Mouse (Mus musculus) myocyte (in vitro differentiated cells): ENCODE measurements around the gene Slc25a44. TPM values are rescaled to one million over a fixed set of nuclear protein-coding genes. Genes with fewer than 3 reads are reported as not detected.
A peak's percentile ranks its signal among the peaks of the same experiment; 100 is the strongest.

ENCODE experiments used
- H3K27me3 ChIP-seq: one replicate; pipeline ENCODE4 v1.6.1; 2011; ENCODE audit not compliant: control insufficient read depth, insufficient read depth, insufficient read length
- H3K36me3 ChIP-seq: one replicate; pipeline ENCODE4 v1.6.1; 2011; ENCODE audit not compliant: control insufficient read depth, insufficient read depth
- H3K4me2 ChIP-seq: one replicate; pipeline ENCODE4 v1.6.1; 2011; ENCODE audit warnings: low read depth, control low read depth
- H3K4me3 ChIP-seq: one replicate; pipeline ENCODE4 v1.5.1; 2011; ENCODE audit warnings: mild to moderate bottlenecking, control low read depth, moderate library complexity
- H3K79me2 ChIP-seq: one replicate; pipeline ENCODE4 v1.6.1; 2011; ENCODE audit not compliant: control insufficient read depth, insufficient read depth
- H3ac ChIP-seq: one replicate; pipeline ENCODE4 v1.6.1; 2011; ENCODE audit not compliant: control insufficient read depth, insufficient read length
- CEBPB ChIP-seq: IDR thresholded peaks from 2 replicates; pipeline ENCODE4 v1.6.1; 2011; ENCODE audit warnings: mild to moderate bottlenecking, moderate library complexity; ENCODE audit not compliant: poor library complexity, insufficient read depth, severe bottlenecking
- E2F4 ChIP-seq: IDR thresholded peaks from one replicate; pipeline ENCODE4 v1.6.1; 2011; ENCODE audit warnings: mild to moderate bottlenecking, control low read depth, moderate library complexity; ENCODE audit not compliant: insufficient read depth
- MAX ChIP-seq: IDR thresholded peaks from one replicate; pipeline ENCODE4 v1.6.1; 2011; ENCODE audit warnings: low read depth, mild to moderate bottlenecking, control low read depth
- MYOD1 ChIP-seq, 3 experiments: IDR thresholded peaks; one replicate each; pipeline ENCODE4 v1.6.1; 2011; ENCODE audit warnings: control low read depth in 2 of 3, low read depth in 2 of 3, mild to moderate bottlenecking in 2 of 3, moderate library complexity in 1 of 3; ENCODE audit not compliant: insufficient read length in 2 of 3, control insufficient read depth in 1 of 3
- MYOG ChIP-seq, 3 experiments: IDR thresholded peaks; one replicate each; pipeline ENCODE4 v1.6.1; 2011; ENCODE audit warnings: control low read depth in 2 of 3, low read depth in 2 of 3, mild to moderate bottlenecking in 2 of 3; ENCODE audit not compliant: insufficient read length in 2 of 3, control insufficient read depth in 1 of 3, insufficient read depth in 1 of 3
- POLR2A ChIP-seq: IDR thresholded peaks from one replicate; pipeline ENCODE4 v1.6.1; 2011; ENCODE audit warnings: low read depth, mild to moderate bottlenecking, control low read depth, moderate library complexity; ENCODE audit not compliant: insufficient read length
- POLR2AphosphoS2 ChIP-seq: IDR thresholded peaks from one replicate; pipeline ENCODE4 v1.6.1; 2011; ENCODE audit warnings: low read depth, control low read depth; ENCODE audit not compliant: insufficient read length
- REST ChIP-seq: IDR thresholded peaks from one replicate; pipeline ENCODE4 v1.6.1; 2011; ENCODE audit warnings: mild to moderate bottlenecking, control low read depth, moderate library complexity; ENCODE audit not compliant: insufficient read depth, insufficient read length
- SRF ChIP-seq: IDR thresholded peaks from one replicate; pipeline ENCODE4 v1.6.1; 2011; ENCODE audit warnings: low read depth; ENCODE audit not compliant: control insufficient read depth, insufficient read length
- TCF12 ChIP-seq: IDR thresholded peaks from one replicate; pipeline ENCODE4 v1.6.1; 2011; ENCODE audit warnings: mild to moderate bottlenecking, control low read depth; ENCODE audit not compliant: poor library complexity, insufficient read depth, severe bottlenecking
- TCF3 ChIP-seq: IDR thresholded peaks from one replicate; pipeline ENCODE4 v1.6.1; 2011; ENCODE audit warnings: low read depth, control low read depth; ENCODE audit not compliant: insufficient read length
- USF1 ChIP-seq: IDR thresholded peaks from one replicate; pipeline ENCODE4 v1.6.1; 2011; ENCODE audit warnings: low read depth, mild to moderate bottlenecking, control low read depth, moderate library complexity
- polyA plus RNA-seq: library from polyadenylated mRNA; unstranded; fragments of >200 nt; fragmentation: generic; extraction: Trizol; gene quantifications from one replicate; pipeline ENCODE4 v1.2.1, GENCODE M21; 2012; ENCODE audit warnings: missing spikeins

Slc25a44 gene
- polyA plus RNA-seq, 1 experiment, result 19.3 TPM

GRCm38 (mm10) chr3:88467116-88467824 is 42.3 kb upstream of the Slc25a44 start:
- TF ChIP-seq MYOG (IDR thresholded peaks at IDR 0.05; ENCODE audit: control insufficient read depth in 1 of 3, insufficient read depth in 1 of 3, insufficient read length in 2 of 3, low read depth in 2 of 3) (no peak), MYOD1 (IDR thresholded peaks at IDR 0.05; ENCODE audit: control insufficient read depth in 1 of 3, insufficient read length in 2 of 3, low read depth in 2 of 3) (no peak), POLR2AphosphoS2 (no peak), CEBPB (no peak), TCF3 (no peak), POLR2A (no peak), REST (no peak), SRF (no peak)
- Histone ChIP-seq H3K79me2 (no peaks in the 10 kb centered on the region), H3K27me3 (no peaks in the 10 kb centered on the region), H3ac (no peak overlapping the region), H3K36me3 (no peaks in the 10 kb centered on the region), H3K4me3 (no peak overlapping the region), H3K4me2 (peak overlapping the region; percentile 31)

DNA sequence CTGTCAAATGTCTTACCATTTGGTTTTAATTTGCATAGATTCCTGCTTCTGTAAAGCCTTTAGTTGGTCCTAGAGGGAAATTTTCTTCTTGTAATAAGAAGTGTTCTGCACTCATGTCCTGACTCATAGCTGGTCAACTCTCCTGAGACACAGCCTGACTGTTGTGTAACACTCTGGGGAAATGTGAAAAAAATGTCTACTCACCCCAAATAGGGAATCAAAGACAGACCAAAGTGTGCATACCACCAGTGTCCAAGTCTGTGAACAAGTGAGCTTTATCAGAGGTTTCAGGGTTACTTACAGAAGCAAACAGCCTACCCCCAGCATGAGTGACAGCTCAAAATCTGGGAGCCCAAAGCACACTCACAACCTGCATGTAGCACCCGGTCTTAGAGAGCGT is 40.2 kb upstream of the Slc25a44 start:
- Histone ChIP-seq H3ac (no peak overlapping the region), H3K4me2 (peak overlapping the region; percentile 54)
- TF ChIP-seq CEBPB (peak; percentile 96), POLR2A (no peak)

DNA sequence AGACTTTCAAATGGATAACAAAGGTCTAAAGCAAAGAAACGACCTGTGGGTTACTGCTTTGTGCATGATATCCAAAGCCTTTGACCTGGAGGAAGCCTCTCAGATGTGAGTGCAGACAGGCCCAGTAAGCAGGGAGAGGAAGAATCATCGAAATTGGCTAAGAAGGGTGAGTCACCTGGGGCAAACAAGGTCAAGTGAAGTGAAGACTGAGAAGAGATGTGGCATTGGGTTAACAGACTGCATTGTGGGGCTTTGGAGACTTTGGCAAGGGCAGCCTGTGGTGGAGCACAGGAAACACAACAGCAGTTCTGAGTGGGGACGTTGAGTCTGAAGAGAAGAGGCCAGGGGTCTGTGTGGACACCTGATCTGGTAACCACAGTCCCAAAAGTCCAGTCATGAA is 39.5 kb upstream of the Slc25a44 start:
- Histone ChIP-seq H3ac (no peak overlapping the region), H3K27me3 (no peaks in the 10 kb centered on the region), H3K4me2 (peak overlapping the region; percentile 54), H3K4me3 (no peak overlapping the region), H3K36me3 (no peaks in the 10 kb centered on the region), H3K79me2 (no peaks in the 10 kb centered on the region)
- TF ChIP-seq TCF12, result no peak
- no peak for TF ChIP-seq MAX
- no peak for TF ChIP-seq USF1
- TF ChIP-seq POLR2AphosphoS2, result no peak
- no peak for TF ChIP-seq CEBPB
- TF ChIP-seq SRF, result no peak
- no peak for TF ChIP-seq MYOG (IDR thresholded peaks at IDR 0.05; ENCODE audit: control insufficient read depth in 1 of 3, insufficient read depth in 1 of 3, insufficient read length in 2 of 3, low read depth in 2 of 3)
- TF ChIP-seq TCF3, result no peak
- TF ChIP-seq E2F4, result no peak
- TF ChIP-seq MYOD1 (IDR thresholded peaks at IDR 0.05; ENCODE audit: control insufficient read depth in 1 of 3, insufficient read length in 2 of 3, low read depth in 2 of 3), result no peak
- TF ChIP-seq POLR2A, result no peak
- TF ChIP-seq REST, result no peak

More for the DNA sequence above, 40.2 kb upstream of the Slc25a44 start:
- Histone ChIP-seq H3K79me2 (no peaks in the 10 kb centered on the region), H3K4me3 (no peak overlapping the region), H3K27me3 (no peaks in the 10 kb centered on the region), H3K36me3 (no peaks in the 10 kb centered on the region)

DNA sequence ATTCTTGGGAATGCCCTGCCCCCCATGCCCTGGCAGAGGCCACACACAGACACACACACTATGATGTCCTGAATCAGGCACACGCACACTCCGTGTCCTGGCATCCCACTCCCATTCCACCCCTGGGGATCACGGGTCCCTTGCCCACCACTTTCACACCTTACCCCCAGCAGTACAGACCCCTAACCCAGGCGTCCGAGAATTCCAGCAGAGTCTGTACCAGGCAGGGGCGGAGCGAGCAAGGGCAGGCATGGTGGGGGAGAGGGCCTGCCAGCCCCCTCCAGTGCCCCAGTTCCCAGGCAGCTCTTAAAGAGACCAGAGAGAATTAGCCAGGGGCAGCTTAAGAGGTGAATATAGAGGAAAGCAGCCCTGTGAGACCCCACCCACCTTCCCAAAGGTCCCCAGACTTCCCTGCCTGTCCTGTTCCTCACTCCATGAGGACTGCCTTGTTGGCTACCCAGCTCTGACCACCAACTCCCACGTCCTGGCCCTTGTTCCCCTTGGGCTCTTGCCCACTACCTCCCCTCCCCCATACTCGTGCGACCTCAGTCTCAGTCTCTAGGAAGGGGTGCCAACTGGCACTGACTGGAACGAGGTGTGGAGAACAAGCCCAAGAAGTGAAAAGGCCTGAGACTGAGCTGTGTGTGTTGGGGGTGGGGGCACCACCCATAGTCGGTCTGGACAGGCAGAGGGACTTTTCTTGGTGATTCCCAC is 36.2 kb upstream of the Slc25a44 start, which contains the start of gene Sema4a:
TSS of gene Sema4a (minus strand) at position 200 of the 714 bp plus-strand sequence.
- no peak for TF ChIP-seq MAX
- TF ChIP-seq CEBPB, result no peak
- no peak for TF ChIP-seq E2F4
- TF ChIP-seq MYOG (IDR thresholded peaks at IDR 0.05; ENCODE audit: control insufficient read depth in 1 of 3, insufficient read depth in 1 of 3, insufficient read length in 2 of 3, low read depth in 2 of 3), result no peak
- TF ChIP-seq USF1, result no peak
- TF ChIP-seq TCF12, result no peak
- TF ChIP-seq TCF3, result no peak
- no peak for TF ChIP-seq SRF
- no peak for TF ChIP-seq POLR2AphosphoS2
- TF ChIP-seq REST, result no peak
- no peak for TF ChIP-seq POLR2A
- TF ChIP-seq MYOD1 (IDR thresholded peaks at IDR 0.05; ENCODE audit: control insufficient read depth in 1 of 3, insufficient read length in 2 of 3, low read depth in 2 of 3), result no peak
- Histone ChIP-seq H3K4me2 (no peak within 1 kb of the TSS), H3K79me2 (no peaks in the 10 kb centered on the region), H3K4me3 (no peak within 1 kb of the TSS), H3ac (no peak within 1 kb of the TSS), H3K27me3 (no peaks in the 10 kb centered on the region), H3K36me3 (no peaks in the 10 kb centered on the region)
